Mouse (Mus musculus) v-Abl transformed pro-B cells (cell line): Measurements from ENCODE around the gene Prl7a2.

Experiments used
- in situ Hi-C, 2 experiments: fragments of 400-800 bp; cut with MboI; formaldehyde crosslinking; loops; one replicate each; pipeline ENCODE4 v1.15.1; 2025; ENCODE audit not compliant: unreplicated experiment in 2 of 2

Gene Prl7a2

GRCm38 (mm10) chr13:27667936-27668335 lies at the start of gene Prl7a2:
Prl7a2 (minus strand) TSS chr13:27668036.
- in situ Hi-C loops = no loop called here

GRCm38 (mm10) chr13:27716636-27717035 lies 48.8 kb upstream of the Prl7a2 start, which contains the start of gene Prl7d1:
Prl7d1 (minus strand) TSS chr13:27716736.
- in situ Hi-C loops = no loop called here

DNA sequence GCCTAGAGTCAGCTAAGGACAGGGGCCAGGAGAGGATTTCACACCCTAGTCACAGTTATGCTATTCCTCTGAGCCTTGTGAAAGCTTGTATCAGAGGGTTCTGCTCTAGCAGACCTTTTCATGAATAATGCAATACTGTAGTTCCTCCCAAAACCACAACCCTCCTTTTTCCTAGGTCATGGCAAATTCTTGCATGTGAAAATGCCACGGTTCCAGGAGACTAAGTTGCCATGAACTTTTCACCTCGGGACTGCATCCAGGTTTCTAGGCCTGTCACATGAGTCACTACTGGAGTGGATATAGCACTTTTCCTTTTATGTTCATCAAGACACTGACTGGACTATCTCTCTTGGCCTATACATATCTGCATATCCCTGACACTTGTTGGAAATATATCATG lies 38.7 kb upstream of the Prl7a2 start:
- in situ Hi-C loops = no loop called here

GRCm38 (mm10) chr13:27660747-27661146 lies 7.1 kb downstream of the Prl7a2 start:
- in situ Hi-C loops = no loop called here

DNA sequence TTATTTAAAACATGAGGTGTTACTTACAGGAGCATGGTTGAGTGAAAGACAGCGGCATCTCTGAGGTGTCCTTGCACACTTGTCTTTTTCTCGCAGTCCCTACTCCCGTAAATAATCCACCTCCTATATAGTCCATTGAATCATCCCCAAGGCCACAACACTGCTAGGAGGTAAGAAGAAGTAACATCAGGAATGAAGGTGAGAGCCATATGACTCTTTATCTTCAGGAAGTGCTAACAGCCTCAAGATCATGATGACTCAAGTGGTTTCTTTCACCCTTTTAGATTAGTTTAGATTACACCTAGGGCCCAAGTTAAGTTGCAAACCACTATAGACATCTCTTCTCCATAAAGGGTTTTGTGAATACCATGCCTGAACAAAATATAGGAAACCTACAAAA lies 25.4 kb downstream of the Prl7a2 start, which contains the start of gene Prl7a1:
Gene Prl7a1, minus strand, starts transcription at position 101 of the 400 bp plus-strand sequence.
- in situ Hi-C loops = no loop called here

DNA sequence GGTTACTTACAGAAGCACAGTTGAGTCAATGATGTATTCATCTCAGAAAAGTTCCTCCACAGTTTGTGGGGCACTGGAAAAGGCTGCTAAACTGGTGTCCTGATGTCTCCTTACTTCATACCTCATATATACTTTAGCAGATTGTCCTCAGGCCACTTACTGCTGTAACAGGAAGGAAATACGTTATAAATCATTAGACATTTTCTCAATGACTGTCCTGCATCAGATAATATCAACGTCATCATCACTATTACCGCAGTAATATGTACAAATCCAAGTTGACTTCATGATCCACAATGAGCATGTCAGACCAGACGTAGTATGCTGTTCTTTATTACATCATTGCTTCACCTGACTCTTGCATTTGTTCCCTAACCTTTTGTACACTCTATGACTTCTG lies 57.4 kb downstream of the Prl7a2 start, which contains the start of gene Prl7b1:
Gene Prl7b1, minus strand, starts transcription at position 101 of the 400 bp plus-strand sequence.
- in situ Hi-C loops = no loop called here
